Mouse (Mus musculus): ENCODE results near the gene Tex48. TPM values are rescaled to one million over a fixed set of nuclear protein-coding genes. Genes with fewer than 3 reads are reported as not detected.

Gene Tex48
- polyA plus RNA-seq, 1 experiment from 2014 or later, result not detected

GRCm38 (mm10) chr4:63580078-63580477 is 42.1 kb downstream of the Tex48 start:
- Histone ChIP-seq H3K4me2 (replicated peaks; ENCODE audit: low read depth) (no peak overlapping the region), H3K9me3 (ENCODE audit: control insufficient read depth, low read length) (no peaks in the 10 kb centered on the region), H3K9ac (ENCODE audit: low read length) (no peak overlapping the region), H3K4me1 (replicated peaks; ENCODE audit: control insufficient read depth, insufficient read depth) (no peaks in the 10 kb centered on the region), H3K27me3 (ENCODE audit: control insufficient read depth, insufficient read depth, low read length) (no peaks in the 10 kb centered on the region), H3K4me3 (ENCODE audit: low read depth, low read length) (no peak overlapping the region), H3K36me3 (ENCODE audit: control insufficient read depth, insufficient read depth, low read length) (no peaks in the 10 kb centered on the region), H3K27ac (replicated peaks) (no peak overlapping the region)
- TF ChIP-seq CTCF (IDR thresholded peaks at IDR 0.05; ENCODE audit: low read depth) (no peak), EP300 (optimal IDR thresholded peaks at IDR 0.05) (no peak)
- ATAC-seq (ENCODE audit: low FRiP score, low TSS enrichment) (no peak), DNase-seq (ENCODE audit: low spot score) (no peak)
- WGBS, result 55% methylated on average over 6 of the region's 6 CpGs

- no peak for ATAC-seq (ENCODE audit: low FRiP score, low TSS enrichment)
- WGBS, result 88% methylated on average over 14 of the region's 14 CpGs
- no peaks in the 10 kb centered on the region for H3K9me3 ChIP-seq (ENCODE audit: control insufficient read depth, low read length)
Measured at GRCm38 (mm10) chr4:63579649-63580048, 42.6 kb downstream of the Tex48 start.

GRCm38 (mm10) chr4:63572621-63573020 is 49.6 kb downstream of the Tex48 start:
- ATAC-seq (ENCODE audit: low FRiP score, low TSS enrichment) (no peak), DNase-seq (ENCODE audit: low spot score) (no peak)
- no peak for TF ChIP-seq CTCF (IDR thresholded peaks at IDR 0.05; ENCODE audit: low read depth)
- TF ChIP-seq EP300 (optimal IDR thresholded peaks at IDR 0.05), result no peak
- H3K9ac ChIP-seq (ENCODE audit: low read length), result no peak overlapping the region
- H3K27me3 ChIP-seq (ENCODE audit: control insufficient read depth, insufficient read depth, low read length), result no peaks in the 10 kb centered on the region
- no peaks in the 10 kb centered on the region for H3K4me1 ChIP-seq (replicated peaks; ENCODE audit: control insufficient read depth, insufficient read depth)
- no peak overlapping the region for H3K4me2 ChIP-seq (replicated peaks; ENCODE audit: low read depth)
- no peak overlapping the region for H3K4me3 ChIP-seq (ENCODE audit: low read depth, low read length)
- 91% methylated on average over 5 of the region's 5 CpGs for WGBS
- no peaks in the 10 kb centered on the region for H3K36me3 ChIP-seq (ENCODE audit: control insufficient read depth, insufficient read depth, low read length)
- H3K9me3 ChIP-seq (ENCODE audit: control insufficient read depth, low read length), result no peaks in the 10 kb centered on the region
- no peak overlapping the region for H3K27ac ChIP-seq (replicated peaks)

More at GRCm38 (mm10) chr4:63579649-63580048, 42.6 kb downstream of the Tex48 start:
- Histone ChIP-seq H3K27ac (replicated peaks) (no peak overlapping the region), H3K4me1 (replicated peaks; ENCODE audit: control insufficient read depth, insufficient read depth) (no peaks in the 10 kb centered on the region), H3K4me2 (replicated peaks; ENCODE audit: low read depth) (no peak overlapping the region), H3K36me3 (ENCODE audit: control insufficient read depth, insufficient read depth, low read length) (no peaks in the 10 kb centered on the region), H3K27me3 (ENCODE audit: control insufficient read depth, insufficient read depth, low read length) (no peaks in the 10 kb centered on the region), H3K4me3 (ENCODE audit: low read depth, low read length) (no peak overlapping the region), H3K9ac (ENCODE audit: low read length) (no peak overlapping the region)
- DNase-seq (ENCODE audit: low spot score), result no peak
- TF ChIP-seq EP300 (optimal IDR thresholded peaks at IDR 0.05) (no peak), CTCF (IDR thresholded peaks at IDR 0.05; ENCODE audit: low read depth) (no peak)

- DNase-seq (ENCODE audit: low spot score), result no peak
- no peaks in the 10 kb centered on the region for H3K4me1 ChIP-seq (replicated peaks; ENCODE audit: control insufficient read depth, insufficient read depth)
- no peak overlapping the region for H3K9ac ChIP-seq (ENCODE audit: low read length)
- TF ChIP-seq CTCF (IDR thresholded peaks at IDR 0.05; ENCODE audit: low read depth) (no peak), EP300 (optimal IDR thresholded peaks at IDR 0.05) (no peak)
- H3K9me3 ChIP-seq (ENCODE audit: control insufficient read depth, low read length), result no peaks in the 10 kb centered on the region
- no peak overlapping the region for H3K27ac ChIP-seq (replicated peaks)
- no peak for ATAC-seq (ENCODE audit: low FRiP score, low TSS enrichment)
- no peaks in the 10 kb centered on the region for H3K27me3 ChIP-seq (ENCODE audit: control insufficient read depth, insufficient read depth, low read length)
- H3K36me3 ChIP-seq (ENCODE audit: control insufficient read depth, insufficient read depth, low read length), result no peaks in the 10 kb centered on the region
- whole genome bisulfite sequencing, result 37% methylated on average over 7 of the region's 7 CpGs
- H3K4me3 ChIP-seq (ENCODE audit: low read depth, low read length), result no peak overlapping the region
- H3K4me2 ChIP-seq (replicated peaks; ENCODE audit: low read depth), result no peak overlapping the region
Measured at GRCm38 (mm10) chr4:63570208-63570781, 51.9 kb downstream of the Tex48 start.

GRCm38 (mm10) chr4:63569322-63569721 is 52.9 kb downstream of the Tex48 start:
- no peak overlapping the region for H3K9ac ChIP-seq (ENCODE audit: low read length)
- no peak overlapping the region for H3K4me2 ChIP-seq (replicated peaks; ENCODE audit: low read depth)
- ATAC-seq (ENCODE audit: low FRiP score, low TSS enrichment), result no peak
- H3K36me3 ChIP-seq (ENCODE audit: control insufficient read depth, insufficient read depth, low read length), result no peaks in the 10 kb centered on the region
- TF ChIP-seq CTCF (IDR thresholded peaks at IDR 0.05; ENCODE audit: low read depth), result no peak
- TF ChIP-seq EP300 (optimal IDR thresholded peaks at IDR 0.05), result no peak
- H3K4me1 ChIP-seq (replicated peaks; ENCODE audit: control insufficient read depth, insufficient read depth), result no peaks in the 10 kb centered on the region
- no peaks in the 10 kb centered on the region for H3K9me3 ChIP-seq (ENCODE audit: control insufficient read depth, low read length)
- H3K4me3 ChIP-seq (ENCODE audit: low read depth, low read length), result no peak overlapping the region
- 65% methylated on average over 8 of the region's 8 CpGs for WGBS
- DNase-seq (ENCODE audit: low spot score), result no peak
- no peaks in the 10 kb centered on the region for H3K27me3 ChIP-seq (ENCODE audit: control insufficient read depth, insufficient read depth, low read length)
- H3K27ac ChIP-seq (replicated peaks), result no peak overlapping the region

GRCm38 (mm10) chr4:63567712-63568390 is 54.4 kb downstream of the Tex48 start:
- TF ChIP-seq EP300 (optimal IDR thresholded peaks at IDR 0.05), result no peak
- no peak for TF ChIP-seq CTCF (IDR thresholded peaks at IDR 0.05; ENCODE audit: low read depth)
- 87% methylated on average over 10 of the region's 10 CpGs for WGBS
- ATAC-seq (ENCODE audit: low FRiP score, low TSS enrichment) (no peak), DNase-seq (ENCODE audit: low spot score) (no peak)
- no peak overlapping the region for H3K4me3 ChIP-seq (ENCODE audit: low read depth, low read length)
- no peaks in the 10 kb centered on the region for H3K9me3 ChIP-seq (ENCODE audit: control insufficient read depth, low read length)
- H3K36me3 ChIP-seq (ENCODE audit: control insufficient read depth, insufficient read depth, low read length), result no peaks in the 10 kb centered on the region
- H3K4me2 ChIP-seq (replicated peaks; ENCODE audit: low read depth), result no peak overlapping the region
- H3K4me1 ChIP-seq (replicated peaks; ENCODE audit: control insufficient read depth, insufficient read depth), result no peaks in the 10 kb centered on the region
- H3K9ac ChIP-seq (ENCODE audit: low read length), result no peak overlapping the region
- H3K27me3 ChIP-seq (ENCODE audit: control insufficient read depth, insufficient read depth, low read length), result no peaks in the 10 kb centered on the region
- H3K27ac ChIP-seq (replicated peaks), result no peak overlapping the region
